Mouse (Mus musculus): ENCODE measurements around the gene Hist1h2ak. TPM values are rescaled to one million over a fixed set of nuclear protein-coding genes. Genes with fewer than 3 reads are reported as not detected.

The Hist1h2ak gene
- polyA plus RNA-seq, 1 experiment: 72.9 TPM

DNA sequence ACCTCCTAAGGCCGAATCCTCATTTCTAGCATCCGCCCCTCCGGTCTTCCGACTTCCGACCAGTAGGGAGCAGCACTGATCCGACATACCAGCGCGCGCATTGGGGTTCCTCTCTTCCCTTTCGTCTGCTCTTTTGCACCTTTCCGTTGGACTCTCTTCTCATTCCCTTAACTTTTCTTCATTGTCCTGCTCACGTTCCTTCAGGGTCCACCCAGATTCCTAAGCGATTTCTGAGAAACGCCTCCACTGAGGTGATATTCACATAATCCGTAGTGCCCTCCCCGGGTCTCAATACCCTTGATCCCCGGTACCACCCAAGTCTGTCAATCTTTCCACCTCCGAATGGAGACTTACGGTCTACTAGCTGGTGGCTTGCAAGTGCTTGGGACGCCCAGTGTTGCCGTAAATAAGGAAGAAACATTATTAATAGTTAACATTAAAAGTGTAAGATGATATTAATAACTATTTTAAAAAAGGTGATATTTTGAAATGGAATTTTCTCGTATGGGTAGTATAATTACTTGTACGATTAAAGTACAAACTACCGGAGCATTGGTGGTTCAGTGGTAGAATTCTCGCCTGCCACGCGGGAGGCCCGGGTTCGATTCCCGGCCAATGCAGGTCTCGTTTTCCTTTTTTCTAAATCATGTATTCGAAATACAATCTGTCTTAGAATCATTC is 43.5 kb downstream of the Hist1h2ak start:
- TF ChIP-seq FLI1 (IDR thresholded peaks at IDR 0.05; ENCODE audit: low read length) (no peak), GATA1 (IDR thresholded peaks at IDR 0.05; ENCODE audit: borderline replicate concordance, low read length) (no peak)
- no peaks in the 10 kb centered on the region for H3K36me3 ChIP-seq (replicated peaks; ENCODE audit: low read length)
- H3K27me3 ChIP-seq (replicated peaks): peaks cover 2% of the 10 kb centered on the region
- H3K4me1 ChIP-seq: peaks cover 19% of the 10 kb centered on the region
- peak overlapping the region; percentile 93 for H3K4me3 ChIP-seq (replicated peaks)
- H3K9me3 ChIP-seq: no peaks in the 10 kb centered on the region

DNA sequence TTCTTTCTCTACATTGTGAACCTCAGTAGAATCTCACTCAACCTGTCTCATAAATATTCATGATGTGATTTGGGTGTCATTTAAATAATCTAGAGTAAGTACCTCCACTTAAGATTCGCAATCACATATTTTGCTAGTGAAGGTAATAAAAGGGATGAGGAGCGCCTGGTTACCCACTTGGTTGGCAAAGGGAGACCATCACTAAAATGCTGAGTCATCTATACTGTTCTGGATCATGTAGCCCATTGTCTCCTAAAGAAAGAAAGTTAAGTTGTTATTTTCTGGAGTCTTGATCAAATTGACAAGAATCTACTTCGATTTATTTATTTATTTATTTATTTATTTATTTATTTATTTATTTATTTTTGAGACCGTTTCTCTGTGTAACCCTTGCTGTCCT is 47.0 kb downstream of the Hist1h2ak start:
- Histone ChIP-seq H3K36me3 (replicated peaks; ENCODE audit: low read length) (no peaks in the 10 kb centered on the region), H3K4me3 (replicated peaks) (no peak overlapping the region), H3K9me3 (no peaks in the 10 kb centered on the region), H3K27me3 (replicated peaks) (peaks cover 5% of the 10 kb centered on the region), H3K4me1 (peaks cover 11% of the 10 kb centered on the region)
- TF ChIP-seq FLI1 (IDR thresholded peaks at IDR 0.05; ENCODE audit: low read length) (no peak), GATA1 (IDR thresholded peaks at IDR 0.05; ENCODE audit: borderline replicate concordance, low read length) (no peak)

Other genes with a start within 250 kb of the Hist1h2ak start
- 0.20 TPM in 1 of 2 replicates, not detected in the other for gene Zkscan8, start 222.7 kb downstream of the Hist1h2ak start, polyA plus RNA-seq (2012; ENCODE audit: insufficient read depth, low replicate concordance)
- gene Olfr1366, start 211.0 kb downstream of the Hist1h2ak start, polyA plus RNA-seq (2012; ENCODE audit: insufficient read depth, low replicate concordance): not detected in 2 replicates
- not detected in 2 replicates for gene Olfr1535, start 193.9 kb downstream of the Hist1h2ak start, polyA plus RNA-seq (2012; ENCODE audit: insufficient read depth, low replicate concordance)
- 0.10 TPM in 1 of 2 replicates, not detected in the other for gene Olfr1364, start 172.1 kb downstream of the Hist1h2ak start, polyA plus RNA-seq (2012; ENCODE audit: insufficient read depth, low replicate concordance)
- not detected in 2 replicates for gene Olfr1362, start 139.8 kb downstream of the Hist1h2ak start, polyA plus RNA-seq (2012; ENCODE audit: insufficient read depth, low replicate concordance)
- not detected in 2 replicates for gene Olfr11, start 111.3 kb downstream of the Hist1h2ak start, polyA plus RNA-seq (2012; ENCODE audit: insufficient read depth, low replicate concordance)
- gene Olfr1361, start 90.4 kb downstream of the Hist1h2ak start, polyA plus RNA-seq (2012; ENCODE audit: insufficient read depth, low replicate concordance): not detected in 2 replicates
- gene Olfr1360, start 76.4 kb downstream of the Hist1h2ak start, polyA plus RNA-seq (2012; ENCODE audit: insufficient read depth, low replicate concordance): not detected in 2 replicates
- not detected in 2 replicates for gene Olfr1359, start 55.7 kb downstream of the Hist1h2ak start, polyA plus RNA-seq (2012; ENCODE audit: insufficient read depth, low replicate concordance)
- 3.6 TPM in 1 of 2 replicates, not detected in the other for gene Hist1h2bl, start 37.7 kb downstream of the Hist1h2ak start, polyA plus RNA-seq (2012; ENCODE audit: insufficient read depth, low replicate concordance)
- gene Hist1h2ai, start 37.4 kb downstream of the Hist1h2ak start, polyA plus RNA-seq (2012; ENCODE audit: insufficient read depth, low replicate concordance): 46.8 and 88.4 TPM in 2 replicates
- gene Hist1h3h, start 36.2 kb downstream of the Hist1h2ak start, polyA plus RNA-seq (2012; ENCODE audit: insufficient read depth, low replicate concordance): 72.9 and 147 TPM in 2 replicates
- gene Hist1h2bm, start 31.8 kb downstream of the Hist1h2ak start, polyA plus RNA-seq (2012; ENCODE audit: insufficient read depth, low replicate concordance): 7.3 TPM in 1 of 2 replicates, not detected in the other
- gene Hist1h4j, start 18.8 kb downstream of the Hist1h2ak start, polyA plus RNA-seq (2012; ENCODE audit: insufficient read depth, low replicate concordance): 5.0 and 5.5 TPM in 2 replicates
- 53.8 and 106 TPM in 2 replicates for gene Hist1h4k, start 3.3 kb downstream of the Hist1h2ak start, polyA plus RNA-seq (2012; ENCODE audit: insufficient read depth, low replicate concordance)
- gene Hist1h2bn, start 296 bp upstream of the Hist1h2ak start, polyA plus RNA-seq (2012; ENCODE audit: insufficient read depth, low replicate concordance): 7.1 TPM in 1 of 2 replicates, not detected in the other
- 3.0 TPM in 1 of 2 replicates, not detected in the other for gene Hist1h1b, start 26.8 kb upstream of the Hist1h2ak start, polyA plus RNA-seq (2012; ENCODE audit: insufficient read depth, low replicate concordance)
- 50.5 and 69.6 TPM in 2 replicates for gene Hist1h3i, start 29.5 kb upstream of the Hist1h2ak start, polyA plus RNA-seq (2012; ENCODE audit: insufficient read depth, low replicate concordance)
- 22.2 and 79.5 TPM in 2 replicates for gene Hist1h2an, start 33.4 kb upstream of the Hist1h2ak start, polyA plus RNA-seq (2012; ENCODE audit: insufficient read depth, low replicate concordance)
- 4.6 and 20.3 TPM in 2 replicates for gene Hist1h2bp, start 33.6 kb upstream of the Hist1h2ak start, polyA plus RNA-seq (2012; ENCODE audit: insufficient read depth, low replicate concordance)
- 83.2 and 173 TPM in 2 replicates for gene Hist1h2bq, start 56.4 kb upstream of the Hist1h2ak start, polyA plus RNA-seq (2012; ENCODE audit: insufficient read depth, low replicate concordance)
- gene Hist1h2ao, start 56.6 kb upstream of the Hist1h2ak start, polyA plus RNA-seq (2012; ENCODE audit: insufficient read depth, low replicate concordance): not detected in 2 replicates
- 91.9 TPM in 1 of 2 replicates, not detected in the other for gene Hist1h4m, start 57.9 kb upstream of the Hist1h2ak start, polyA plus RNA-seq (2012; ENCODE audit: insufficient read depth, low replicate concordance)
- 88.8 and 245 TPM in 2 replicates for gene Hist1h4n, start 78.4 kb upstream of the Hist1h2ak start, polyA plus RNA-seq (2012; ENCODE audit: insufficient read depth, low replicate concordance)
- 10,971 and 11,665 TPM in 2 replicates for gene Hist1h2ap, start 79.7 kb upstream of the Hist1h2ak start, polyA plus RNA-seq (2012; ENCODE audit: insufficient read depth, low replicate concordance)
- gene Hist1h2br, start 79.9 kb upstream of the Hist1h2ak start, polyA plus RNA-seq (2012; ENCODE audit: insufficient read depth, low replicate concordance): 74.1 and 174 TPM in 2 replicates
- gene Zfp184, start 191.3 kb upstream of the Hist1h2ak start, polyA plus RNA-seq (2012; ENCODE audit: insufficient read depth, low replicate concordance): not detected in 2 replicates
- gene Pom121l2, start 227.4 kb upstream of the Hist1h2ak start, polyA plus RNA-seq (2012; ENCODE audit: insufficient read depth, low replicate concordance): not detected in 2 replicates